Mouse (Mus musculus) right cerebral cortex, postnatal 10 days (tissue): ENCODE data around the gene Cstf1.

Source experiments
- DNase-seq, 2 experiments: peaks; one replicate each; pipeline ENCODE4 v3.0.0; 2021; ENCODE audit warnings: low spot score in 2 of 2

Gene Cstf1

DNA sequence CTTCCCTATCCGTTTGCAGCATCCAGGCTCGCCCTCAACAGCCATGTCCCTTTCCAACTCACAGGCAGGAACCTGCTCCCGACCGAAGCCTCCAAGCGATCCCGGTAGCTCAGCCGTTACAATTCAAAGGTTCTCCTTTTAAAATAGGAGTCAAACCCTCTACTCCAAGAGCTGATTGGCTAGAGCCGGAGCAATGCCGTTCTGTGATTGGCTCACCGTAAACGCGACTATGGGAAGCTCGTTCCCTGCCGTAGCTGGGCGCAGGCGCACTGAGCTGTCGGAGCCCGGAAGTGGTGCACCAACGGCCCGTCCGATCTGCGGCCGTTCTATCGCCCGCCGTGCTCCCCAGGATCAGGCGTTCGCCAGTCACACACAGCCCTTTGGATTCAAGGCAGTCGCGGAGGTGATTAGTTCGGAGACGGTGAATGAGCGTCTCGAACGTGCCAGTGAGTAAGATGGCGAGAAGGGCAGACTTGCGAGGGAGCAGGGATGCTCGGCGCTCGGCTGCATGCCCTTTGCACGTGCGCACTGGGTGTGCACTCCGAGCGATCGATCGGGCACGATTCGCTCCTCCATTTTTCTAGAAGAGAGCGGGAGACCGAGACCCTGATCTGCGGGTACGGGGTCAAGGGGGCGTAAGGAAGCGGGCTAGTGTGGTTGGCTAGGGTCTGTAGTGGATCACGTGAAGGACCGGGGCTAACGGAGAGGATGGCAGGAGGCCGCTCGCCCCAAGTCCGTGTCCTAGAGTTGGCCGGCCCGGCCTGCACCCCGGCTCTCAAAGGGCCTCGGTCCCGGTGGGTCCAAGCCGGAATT lies at the start of gene Cstf1, which contains the start of gene Aurka:
Gene Cstf1, plus strand, starts transcription at position 271 of the 813 bp plus-strand sequence.
Gene Aurka, minus strand, starts transcription at position 125 of the 813 bp plus-strand sequence.
- peak; percentile 97 to 98 for DNase-seq

DNA sequence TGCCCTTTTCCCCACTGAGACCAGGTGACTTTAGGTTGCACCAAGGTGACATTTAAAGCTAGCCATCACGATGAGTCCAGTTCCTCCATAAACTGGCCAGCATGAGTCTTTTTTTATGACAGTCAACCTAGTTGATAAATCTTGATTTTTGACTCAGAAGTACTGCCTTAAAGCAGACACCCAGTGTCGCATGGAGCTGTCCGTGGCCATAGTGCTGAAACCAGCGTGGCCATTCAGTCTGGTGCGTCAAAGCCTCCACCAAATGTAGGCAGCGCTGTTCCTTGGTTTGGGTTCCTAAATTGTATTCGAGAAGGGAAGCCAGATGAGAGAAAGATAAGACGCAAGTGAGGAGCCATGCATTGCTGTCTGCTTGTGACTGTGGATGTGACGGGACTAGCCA lies 49.6 kb upstream of the Cstf1 start:
- peak in 1 of 2 experiments; percentile 56 for DNase-seq

- no peak for DNase-seq
Observed at GRCm38 (mm10) chr2:172328248-172328647, 42.2 kb upstream of the Cstf1 start.

GRCm38 (mm10) chr2:172329179-172329578 lies 41.3 kb upstream of the Cstf1 start:
- DNase-seq, result peak; percentile 86 to 90

DNA sequence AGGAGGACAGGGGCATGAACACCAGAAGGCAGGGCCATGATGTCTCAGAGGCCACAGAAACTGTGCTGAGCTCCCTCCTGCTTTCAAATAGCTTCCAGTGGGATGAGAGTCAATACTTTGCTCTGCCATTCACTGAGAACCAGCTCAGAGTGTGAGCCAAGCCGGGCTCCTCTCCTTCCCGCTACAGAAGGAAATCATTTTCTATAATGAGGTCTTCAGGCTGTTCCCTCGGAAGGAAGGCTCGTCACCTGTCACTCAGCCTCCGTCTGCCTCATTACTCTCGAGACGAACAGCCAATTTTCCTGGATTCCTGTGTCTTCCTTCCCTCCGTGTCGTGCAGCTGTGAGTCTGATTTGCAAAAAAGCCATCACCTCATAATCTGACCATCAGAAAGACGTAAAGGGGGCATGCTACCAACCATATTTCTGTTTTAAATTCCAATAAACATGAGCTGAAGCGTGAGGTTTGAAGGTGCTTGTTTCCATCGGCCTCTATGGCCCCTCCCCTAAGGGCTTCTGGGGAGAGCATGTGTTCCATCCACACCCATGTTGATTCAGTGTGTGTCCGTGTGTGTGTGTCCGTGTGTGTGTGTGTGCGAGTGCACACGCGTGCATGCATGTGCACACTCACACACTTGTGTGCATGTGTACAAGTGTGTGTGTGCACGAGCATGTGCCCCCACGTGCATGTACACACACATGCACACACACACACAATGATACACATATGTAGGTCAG lies 32.1 kb upstream of the Cstf1 start:
- DNase-seq, result no peak

DNA sequence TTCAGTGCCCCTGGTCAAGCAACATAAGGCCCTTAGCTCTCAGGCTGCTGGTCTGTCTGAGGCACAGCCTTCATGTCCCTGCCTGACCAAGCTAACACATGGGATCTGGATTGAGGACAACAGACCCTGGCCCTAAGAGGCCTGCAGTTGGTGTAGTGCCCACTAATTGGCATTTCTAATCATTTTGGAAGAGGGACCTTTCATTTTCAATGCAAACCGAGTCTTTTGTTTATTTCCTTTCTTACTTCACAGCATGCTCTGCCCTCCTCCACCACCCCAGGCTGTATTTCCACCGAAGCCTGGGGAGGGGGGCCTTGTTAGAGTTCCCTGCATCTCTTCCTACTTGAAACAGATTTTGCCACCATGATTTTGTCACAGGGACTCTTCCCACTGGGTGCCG lies 29.5 kb upstream of the Cstf1 start:
- no peak for DNase-seq

GRCm38 (mm10) chr2:172341606-172342005 lies 28.9 kb upstream of the Cstf1 start:
- DNase-seq, result no peak

DNA sequence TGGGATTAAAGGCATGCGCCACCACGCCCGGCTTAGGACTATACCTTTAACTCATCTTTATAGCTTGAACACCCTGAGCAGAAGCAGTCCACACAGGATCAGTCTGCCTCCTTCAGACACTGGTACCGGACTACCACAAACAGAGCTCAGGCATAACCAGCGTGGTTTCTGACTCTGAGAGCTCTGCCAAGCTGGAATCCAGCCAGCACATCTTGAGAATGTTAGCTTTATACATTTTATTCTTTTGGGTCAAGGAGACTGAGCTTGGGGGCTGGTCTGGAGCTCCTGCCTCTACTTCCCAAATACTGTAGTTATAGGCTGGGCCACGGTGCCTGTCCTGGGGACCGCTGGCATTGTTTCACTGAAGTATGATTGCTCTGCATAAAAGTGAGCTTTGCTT lies 26.7 kb upstream of the Cstf1 start:
- no peak for DNase-seq

GRCm38 (mm10) chr2:172344669-172345068 lies 25.8 kb upstream of the Cstf1 start:
- DNase-seq, result no peak

- DNase-seq, result peak; percentile 95 to 96
Observed at GRCm38 (mm10) chr2:172345258-172345738, 25.2 kb upstream of the Cstf1 start, which contains the start of gene Fam210b. Fam210b (plus strand) TSS chr2:172345565.

- DNase-seq, result peak in 1 of 2 experiments; percentile 47
Observed at GRCm38 (mm10) chr2:172346034-172346929, 24.2 kb upstream of the Cstf1 start.

DNA sequence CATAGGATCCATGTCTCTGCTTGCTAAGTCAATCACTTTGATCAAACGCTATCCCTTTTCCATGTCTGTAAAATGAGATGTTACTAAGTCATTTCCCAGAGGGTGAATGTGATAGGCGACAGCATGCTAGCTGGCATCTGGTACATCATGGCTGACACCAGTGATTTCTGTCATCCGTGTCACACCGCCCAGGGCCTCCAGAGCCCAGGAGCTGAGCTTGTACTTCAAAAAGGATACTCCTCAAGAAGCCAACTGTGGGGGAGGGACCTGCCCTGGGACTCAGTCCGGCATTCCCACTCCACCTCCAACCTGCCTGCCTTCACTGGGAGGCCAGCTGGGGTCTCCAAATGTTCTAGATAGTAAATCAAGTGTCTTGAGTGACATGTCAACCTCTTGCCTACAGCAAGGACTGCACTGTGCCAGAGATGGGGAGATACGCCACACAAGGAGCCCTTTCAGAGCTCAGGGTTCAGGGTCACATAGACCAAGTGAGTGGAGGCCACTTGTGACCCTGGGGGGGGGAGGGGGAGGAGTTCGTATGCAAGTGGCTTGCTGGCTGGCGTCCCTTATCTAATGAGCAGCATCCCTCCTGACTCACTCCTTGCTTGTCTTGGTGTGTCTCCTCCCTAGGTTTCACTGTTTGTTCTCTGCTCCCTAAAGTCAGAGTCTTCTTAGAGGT lies 23.4 kb upstream of the Cstf1 start:
- DNase-seq, result no peak

DNA sequence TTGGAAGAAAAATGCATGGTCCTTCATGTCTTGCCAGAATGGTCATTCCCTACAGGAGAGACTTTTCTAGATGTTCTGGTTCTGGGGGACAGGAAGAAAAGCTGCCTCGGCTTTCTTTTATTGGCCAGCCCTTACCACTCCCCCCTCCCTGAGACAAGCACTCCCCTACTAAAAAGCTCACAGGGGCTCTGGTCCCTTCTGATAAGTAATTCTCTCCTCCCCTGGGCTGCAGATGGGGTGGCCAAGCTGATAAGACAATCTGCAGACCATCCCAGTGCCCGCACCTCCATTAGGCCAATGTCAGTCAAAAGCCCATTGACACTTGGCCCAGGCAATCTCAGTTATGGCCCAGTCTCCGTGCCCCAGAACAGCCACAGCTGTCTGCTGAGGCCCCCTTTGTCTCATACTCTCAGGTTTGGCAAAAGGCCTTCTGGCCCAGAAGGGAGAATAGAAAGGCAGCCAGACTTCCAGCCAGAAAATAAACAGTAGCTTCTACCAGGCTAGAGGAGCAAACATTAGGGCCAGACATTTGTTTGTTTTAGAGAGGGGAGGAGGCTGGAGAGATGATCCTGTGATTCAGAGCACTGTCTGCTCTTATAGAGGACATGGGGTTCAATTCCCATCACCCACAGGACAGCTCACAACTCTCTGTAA lies 22.1 kb upstream of the Cstf1 start:
- peak; percentile 62 to 65 for DNase-seq

- DNase-seq, result no peak
Observed at GRCm38 (mm10) chr2:172349776-172350175, 20.7 kb upstream of the Cstf1 start.

DNA sequence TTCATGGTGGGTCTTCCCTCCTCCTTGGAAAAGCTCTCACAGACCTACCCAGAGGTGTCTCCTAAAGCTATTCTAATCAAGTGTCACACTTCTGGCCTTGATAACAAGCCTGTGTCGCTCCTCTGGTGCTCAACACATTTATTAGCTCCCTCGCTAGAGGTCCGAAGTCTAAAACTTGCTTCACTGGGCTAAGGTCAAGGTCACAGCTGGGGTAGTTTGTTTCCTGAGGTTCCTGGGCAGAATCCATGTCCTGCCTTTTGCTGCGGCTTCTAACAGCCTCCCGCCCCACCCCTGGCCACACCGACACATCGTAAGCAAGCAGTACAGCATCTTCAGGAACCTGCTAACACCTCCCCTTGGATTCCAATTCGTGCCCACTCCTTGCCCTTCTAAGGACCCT lies 19.7 kb upstream of the Cstf1 start:
- DNase-seq, result no peak

GRCm38 (mm10) chr2:172353218-172353617 lies 17.3 kb upstream of the Cstf1 start:
- no peak for DNase-seq

- DNase-seq, result no peak
Observed at GRCm38 (mm10) chr2:172354761-172355160, 15.7 kb upstream of the Cstf1 start.

DNA sequence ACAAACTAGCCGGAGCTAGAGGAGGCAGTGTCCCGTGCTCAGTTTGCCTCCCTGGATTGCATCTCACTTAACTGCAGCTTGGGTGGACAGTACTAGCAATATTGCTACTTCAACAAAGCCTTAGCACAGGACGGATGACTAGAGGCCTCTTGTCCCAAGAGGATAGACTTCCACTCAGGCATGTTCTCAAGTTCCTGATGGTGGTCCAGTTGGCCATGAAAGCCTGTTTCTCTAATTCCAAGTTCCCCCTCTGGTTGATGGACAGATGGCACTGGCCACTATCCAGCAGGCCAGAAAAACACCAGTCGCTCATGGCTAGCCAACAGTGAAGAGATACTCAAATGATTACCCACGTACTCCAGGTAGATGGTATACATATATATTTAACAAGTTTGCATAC lies 14.6 kb upstream of the Cstf1 start:
- no peak for DNase-seq

DNA sequence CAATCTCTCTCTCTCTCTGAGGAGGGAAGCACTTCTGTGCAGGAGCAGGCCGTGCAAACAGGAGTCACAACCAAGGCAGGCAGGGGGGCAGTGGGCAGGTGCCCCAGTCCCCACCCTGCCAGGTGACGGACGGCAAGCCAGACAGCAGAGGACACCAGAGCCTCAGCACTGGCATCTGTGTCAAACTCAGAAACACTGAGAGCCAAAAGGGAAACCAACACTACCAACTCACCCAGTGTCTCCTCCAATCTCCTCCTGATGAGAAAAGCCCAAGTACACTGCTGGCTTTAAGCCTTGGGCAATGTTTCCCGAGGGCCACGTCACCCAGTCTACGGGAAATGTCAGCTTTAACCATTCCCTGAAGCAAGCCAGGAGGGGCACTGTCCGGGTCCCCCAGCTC lies 7.3 kb upstream of the Cstf1 start:
- DNase-seq, result no peak

DNA sequence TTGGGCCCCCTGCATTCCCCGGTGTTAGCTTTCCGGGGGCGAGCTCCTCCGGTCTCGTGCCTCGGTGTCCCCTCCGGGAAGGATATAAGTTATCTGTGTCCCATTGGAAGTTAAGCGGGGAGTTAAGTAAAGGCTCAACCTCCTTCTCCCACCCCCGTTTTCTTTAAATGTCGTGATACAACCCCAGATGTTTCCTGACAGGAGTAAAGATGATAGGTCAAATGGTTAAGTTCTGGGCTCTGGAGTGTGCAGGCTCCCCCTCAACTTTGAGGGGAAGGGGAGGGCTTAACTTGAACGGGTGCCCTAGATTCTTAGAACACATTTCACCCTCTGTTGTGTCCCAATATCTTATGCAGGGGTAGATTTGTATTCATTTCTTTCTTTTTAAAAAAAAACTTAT lies 777 bp downstream of the Cstf1 start:
- no peak for DNase-seq

- no peak for DNase-seq
Observed at GRCm38 (mm10) chr2:172376551-172376950, 6.1 kb downstream of the Cstf1 start.
